Mouse (Mus musculus): ENCODE results near the gene Mchr1. TPM values are rescaled to one million over a fixed set of nuclear protein-coding genes. Genes with fewer than 3 reads are reported as not detected.

Gene Mchr1
- total RNA-seq, 1 experiment from 2014 or later, result 0.52 TPM

GRCm38 (mm10) chr15:81227275-81227674 is 8.0 kb upstream of the Mchr1 start:
- no peak for DNase-seq

GRCm38 (mm10) chr15:81228258-81228657 is 7.0 kb upstream of the Mchr1 start:
- DNase-seq, result no peak

GRCm38 (mm10) chr15:81229791-81230190 is 5.5 kb upstream of the Mchr1 start:
- DNase-seq, result no peak

GRCm38 (mm10) chr15:81231325-81231724 is 4.0 kb upstream of the Mchr1 start:
- no peak for DNase-seq

- no peak for DNase-seq
These were observed 763 bp downstream of the Mchr1 start for GRCm38 (mm10) chr15:81236062-81236461.

GRCm38 (mm10) chr15:81237471-81237870 is 2.2 kb downstream of the Mchr1 start:
- no peak for DNase-seq

- DNase-seq, result peak; percentile 50
These were observed 4.0 kb downstream of the Mchr1 start for GRCm38 (mm10) chr15:81239261-81239660.

- DNase-seq, result no peak
These were observed 4.6 kb downstream of the Mchr1 start for GRCm38 (mm10) chr15:81239794-81240343.

- DNase-seq, result no peak
These were observed 11.6 kb downstream of the Mchr1 start for GRCm38 (mm10) chr15:81246890-81247289.

GRCm38 (mm10) chr15:81247583-81248340 is 12.5 kb downstream of the Mchr1 start:
- DNase-seq, result peak; percentile 61

GRCm38 (mm10) chr15:81248341-81248679 is 13.0 kb downstream of the Mchr1 start:
- no peak for DNase-seq

GRCm38 (mm10) chr15:81248951-81249579 is 13.8 kb downstream of the Mchr1 start:
- no peak for DNase-seq

GRCm38 (mm10) chr15:81252626-81253174 is 17.4 kb downstream of the Mchr1 start:
- DNase-seq, result no peak

GRCm38 (mm10) chr15:81253585-81253984 is 18.3 kb downstream of the Mchr1 start:
- DNase-seq, result no peak

GRCm38 (mm10) chr15:81254113-81254640 is 18.9 kb downstream of the Mchr1 start:
- DNase-seq, result no peak

- no peak for DNase-seq
These were observed 19.8 kb downstream of the Mchr1 start for GRCm38 (mm10) chr15:81255063-81255462.

GRCm38 (mm10) chr15:81258296-81258695 is 23.0 kb downstream of the Mchr1 start:
- DNase-seq, result no peak

- DNase-seq, result no peak
These were observed 24.0 kb downstream of the Mchr1 start for GRCm38 (mm10) chr15:81259304-81259703.

GRCm38 (mm10) chr15:81260208-81260607 is 24.9 kb downstream of the Mchr1 start:
- DNase-seq, result no peak

- peak; percentile 69 for DNase-seq
These were observed 29.2 kb downstream of the Mchr1 start for GRCm38 (mm10) chr15:81264392-81265095.

- DNase-seq, result no peak
These were observed 32.1 kb downstream of the Mchr1 start for GRCm38 (mm10) chr15:81267416-81267815.

- DNase-seq, result peak; percentile 48
These were observed 37.2 kb downstream of the Mchr1 start for GRCm38 (mm10) chr15:81272305-81273053.
